Mouse (Mus musculus): ENCODE measurements around the gene Brd1. TPM values are rescaled to one million over a fixed set of nuclear protein-coding genes. Genes with fewer than 3 reads are reported as not detected.
"Not testable (repeated sequence)": the region's sequence is repeated elsewhere in the genome, so short reads cannot be mapped to it uniquely, and the experiment has no call there.

Brd1 gene
- total RNA-seq, 2 experiments from 2014 or later, result 18.4 to 31.5 TPM

- peak; percentile 55 for ATAC-seq (replicated peaks; ENCODE audit: low FRiP score, poor library complexity, severe bottlenecking)
Observed at GRCm38 (mm10) chr15:88733041-88733751, 837 bp downstream of the Brd1 start.

GRCm38 (mm10) chr15:88732405-88733020, 1.5 kb downstream of the Brd1 start:
- ATAC-seq (replicated peaks; ENCODE audit: low FRiP score, poor library complexity, severe bottlenecking), result no peak

GRCm38 (mm10) chr15:88730717-88731116, 3.3 kb downstream of the Brd1 start:
- ATAC-seq (replicated peaks; ENCODE audit: low FRiP score, poor library complexity, severe bottlenecking), result no peak

GRCm38 (mm10) chr15:88727204-88727603, 6.8 kb downstream of the Brd1 start:
- ATAC-seq (replicated peaks; ENCODE audit: low FRiP score, poor library complexity, severe bottlenecking), result no peak

- ATAC-seq (replicated peaks; ENCODE audit: low FRiP score, poor library complexity, severe bottlenecking), result no peak
Observed at GRCm38 (mm10) chr15:88725036-88725435, 9.0 kb downstream of the Brd1 start.

- no peak for ATAC-seq (replicated peaks; ENCODE audit: low FRiP score, poor library complexity, severe bottlenecking)
Observed at GRCm38 (mm10) chr15:88724311-88724710, 9.7 kb downstream of the Brd1 start.

- no peak for ATAC-seq (replicated peaks; ENCODE audit: low FRiP score, poor library complexity, severe bottlenecking)
Observed at GRCm38 (mm10) chr15:88723205-88723604, 10.8 kb downstream of the Brd1 start.

GRCm38 (mm10) chr15:88717239-88717638, 16.8 kb downstream of the Brd1 start:
- ATAC-seq (replicated peaks; ENCODE audit: low FRiP score, poor library complexity, severe bottlenecking), result no peak

- ATAC-seq (replicated peaks; ENCODE audit: low FRiP score, poor library complexity, severe bottlenecking), result 0 out of 2 replicates have a peak, but pooled peaks have one; percentile 50
Observed at GRCm38 (mm10) chr15:88716350-88716749, 17.7 kb downstream of the Brd1 start.

- no peak for ATAC-seq (replicated peaks; ENCODE audit: low FRiP score, poor library complexity, severe bottlenecking)
Observed at GRCm38 (mm10) chr15:88714021-88714589, 19.9 kb downstream of the Brd1 start.

GRCm38 (mm10) chr15:88712501-88712900, 21.5 kb downstream of the Brd1 start:
- ATAC-seq (replicated peaks; ENCODE audit: low FRiP score, poor library complexity, severe bottlenecking), result no peak

GRCm38 (mm10) chr15:88709878-88710277, 24.2 kb downstream of the Brd1 start:
- no peak for ATAC-seq (replicated peaks; ENCODE audit: low FRiP score, poor library complexity, severe bottlenecking)

GRCm38 (mm10) chr15:88708657-88709511, 25.1 kb downstream of the Brd1 start:
- ATAC-seq (replicated peaks; ENCODE audit: low FRiP score, poor library complexity, severe bottlenecking), result no peak

- no peak for ATAC-seq (replicated peaks; ENCODE audit: low FRiP score, poor library complexity, severe bottlenecking)
Observed at GRCm38 (mm10) chr15:88708204-88708603, 25.8 kb downstream of the Brd1 start.

- ATAC-seq (replicated peaks; ENCODE audit: low FRiP score, poor library complexity, severe bottlenecking), result not testable (repeated sequence)
Observed at GRCm38 (mm10) chr15:88706987-88707386, 27.0 kb downstream of the Brd1 start.

GRCm38 (mm10) chr15:88706320-88706719, 27.7 kb downstream of the Brd1 start:
- ATAC-seq (replicated peaks; ENCODE audit: low FRiP score, poor library complexity, severe bottlenecking), result no peak

- ATAC-seq (replicated peaks; ENCODE audit: low FRiP score, poor library complexity, severe bottlenecking), result no peak
Observed at GRCm38 (mm10) chr15:88704284-88704683, 29.7 kb downstream of the Brd1 start.

- no peak for ATAC-seq (replicated peaks; ENCODE audit: low FRiP score, poor library complexity, severe bottlenecking)
Observed at GRCm38 (mm10) chr15:88702501-88702900, 31.5 kb downstream of the Brd1 start.

GRCm38 (mm10) chr15:88700759-88701158, 33.3 kb downstream of the Brd1 start:
- no peak for ATAC-seq (replicated peaks; ENCODE audit: low FRiP score, poor library complexity, severe bottlenecking)

- ATAC-seq (replicated peaks; ENCODE audit: low FRiP score, poor library complexity, severe bottlenecking), result no peak
Observed at GRCm38 (mm10) chr15:88699508-88699907, 34.5 kb downstream of the Brd1 start.
